Comparison of ENCODE assay signal across 28 mouse cellular contexts in the genomic region with DNA sequence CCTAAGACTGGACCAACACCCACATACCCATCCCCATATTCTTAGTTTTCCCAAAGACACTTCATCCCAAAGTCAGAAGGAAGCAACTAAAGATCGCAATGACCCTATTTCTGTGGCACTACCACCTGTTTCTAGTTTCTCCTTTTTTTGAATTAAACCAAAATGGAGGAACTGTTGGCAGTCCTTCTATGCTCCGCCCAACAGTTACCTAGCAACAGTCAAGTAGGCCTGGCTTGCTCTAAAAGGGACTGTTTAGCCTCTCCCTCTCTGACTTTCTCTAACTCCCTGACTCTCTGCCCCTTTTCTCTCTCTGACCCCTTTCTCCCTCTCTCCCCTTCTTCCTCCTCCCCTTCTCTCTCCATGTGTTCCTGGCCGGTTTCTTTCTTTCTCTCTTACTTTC. TPM values are rescaled to one million over a fixed set of nuclear protein-coding genes. Genes with fewer than 3 reads are reported as not detected.
"Had no signal": no experiment of that assay in that cellular context is flagged by ENCODE, and none has a peak within 500 bp of the region (broad histone marks: within the 10 kb centered on the region; RNA-seq: fewer than 3 reads in every experiment).

No protein-coding gene starts in this region.

- H3K9ac ChIP-seq: kidney, embryonic 15.5 days; liver, embryonic 14.5 days; liver, postnatal 0 days; lung, embryonic 14.5 days; midbrain, embryonic 13.5 days had no signal

- H3K9me3 ChIP-seq: kidney, embryonic 15.5 days; midbrain, embryonic 13.5 days had no signal

- H3K36me3 ChIP-seq: kidney, embryonic 15.5 days; midbrain, embryonic 13.5 days had no signal

- H3K4me1 ChIP-seq: kidney, embryonic 15.5 days; midbrain, embryonic 13.5 days had no signal

- H3K27ac ChIP-seq: kidney, embryonic 15.5 days; left cerebral cortex, adult 2 months; liver, embryonic 14.5 days; macrophage; midbrain, embryonic 13.5 days had no signal

- H3K4me3 ChIP-seq: kidney, embryonic 15.5 days; left cerebral cortex, adult 2 months; midbrain, embryonic 13.5 days had no signal

- ATAC-seq: liver, postnatal 0 days; lung, postnatal 0 days; midbrain, embryonic 13.5 days had no signal

- DNase-seq: kidney, adult 8-10 months; kidney, postnatal 10 days; kidney, postnatal 36 days; layer of hippocampus, postnatal 36 days; liver, postnatal 0 days; lung, embryonic 14.5 days; thymus, adult 18-20 months; thymus, postnatal 4 days had no signal

- H3K4me2 ChIP-seq: kidney, embryonic 15.5 days; lung, embryonic 14.5 days; midbrain, embryonic 13.5 days had no signal

- H3K27me3 ChIP-seq: kidney, embryonic 15.5 days; midbrain, embryonic 13.5 days had no signal

RNA-seq across cellular contexts. Expression of gene 4921517D22Rik, which starts 8.7 kb away (rescaled TPM):
- total RNA-seq: layer of hippocampus, adult 8-10 months; layer of hippocampus, postnatal 10 days; layer of hippocampus, postnatal 36 days; left cerebral cortex, adult 2 months; left cerebral cortex, postnatal 10 days; left cerebral cortex, postnatal 36 days; liver, adult 2 months; megakaryocyte, adult 5-6 weeks; midbrain, postnatal 0 days had no signal
- polyA plus RNA-seq: kidney, embryonic 15.5 days; limb, embryonic 11.5 days; limb, embryonic 14.5 days; liver, adult 2 months; liver, embryonic 14.5 days; liver, postnatal 0 days; lung, embryonic 14.5 days; lung, postnatal 0 days; macrophage; midbrain, embryonic 13.5 days; midbrain, postnatal 0 days; neural tube, embryonic 11.5 days; neural tube, embryonic 14.5 days; small intestine, adult 2 months; spleen, adult 2 months; stomach, embryonic 16.5 days had no signal

RNA-seq across cellular contexts. Expression of gene Spata31d1a, which starts 24.9 kb away (rescaled TPM):
- total RNA-seq: liver, adult 2 months; midbrain, postnatal 0 days had no signal
- polyA plus RNA-seq: kidney, embryonic 15.5 days; limb, embryonic 11.5 days; liver, adult 2 months; liver, embryonic 14.5 days; lung, embryonic 14.5 days; macrophage; midbrain, postnatal 0 days; neural tube, embryonic 11.5 days; small intestine, adult 2 months; spleen, adult 2 months; stomach, embryonic 16.5 days had no signal

RNA-seq across cellular contexts. Expression of gene Spata31d1b, which starts 26.8 kb away (rescaled TPM):
- total RNA-seq: left cerebral cortex, postnatal 10 days; left cerebral cortex, postnatal 36 days; liver, adult 2 months; megakaryocyte, adult 5-6 weeks had no signal
- polyA plus RNA-seq: limb, embryonic 11.5 days; liver, adult 2 months; liver, embryonic 14.5 days; liver, postnatal 0 days; lung, embryonic 14.5 days; lung, postnatal 0 days; macrophage; midbrain, embryonic 13.5 days; midbrain, postnatal 0 days; neural tube, embryonic 11.5 days; neural tube, embryonic 14.5 days; small intestine, adult 2 months; spleen, adult 2 months; stomach, embryonic 16.5 days had no signal

RNA-seq across cellular contexts. Expression of gene Spata31d1d, which starts 46.3 kb away (rescaled TPM):
- total RNA-seq: layer of hippocampus, adult 8-10 months; layer of hippocampus, postnatal 10 days; layer of hippocampus, postnatal 36 days; left cerebral cortex, adult 2 months; left cerebral cortex, postnatal 10 days; left cerebral cortex, postnatal 36 days; liver, adult 2 months; megakaryocyte, adult 5-6 weeks; midbrain, postnatal 0 days had no signal
- polyA plus RNA-seq: kidney, embryonic 15.5 days; limb, embryonic 11.5 days; liver, adult 2 months; liver, postnatal 0 days; lung, embryonic 14.5 days; lung, postnatal 0 days; macrophage; midbrain, embryonic 13.5 days; midbrain, postnatal 0 days; neural tube, embryonic 11.5 days; neural tube, embryonic 14.5 days; small intestine, adult 2 months; spleen, adult 2 months; stomach, embryonic 16.5 days had no signal
